8 mouse cellular contexts compared by ENCODE assay signal in genomic region chr13:72623926-72624846, GRCm38 (mm10). TPM values are rescaled to one million over a fixed set of nuclear protein-coding genes. Genes with fewer than 3 reads are reported as not detected.
DNase-seq lines count a peak whose midpoint lies in the region; ATAC-seq lines count a peak whose summit lies in the region.

No protein-coding gene starts in this region.

- no peaks in the 10 kb centered on the region; the same call in 1 of the 2 replicates for H3K4me1 ChIP-seq in heart, embryonic 16.5 days (ENCODE audit: control insufficient read depth, insufficient read depth, low read length)
- peaks cover 8% of the 10 kb centered on the region; the same call in 1 of the 2 replicates for H3K4me1 ChIP-seq in limb, embryonic 11.5 days (ENCODE audit: control insufficient read depth, insufficient read depth, low read length)
- peaks cover 27% of the 10 kb centered on the region for H3K4me1 ChIP-seq in midbrain, embryonic 15.5 days

- H3K9me3 ChIP-seq in heart, embryonic 16.5 days (replicated peaks; ENCODE audit: control insufficient read depth, low read length): no peaks in the 10 kb centered on the region
- H3K9me3 ChIP-seq in limb, embryonic 11.5 days (ENCODE audit: control insufficient read depth, low read length): no peaks in the 10 kb centered on the region
- H3K9me3 ChIP-seq in midbrain, embryonic 15.5 days: no peaks in the 10 kb centered on the region

- 2% methylated on average over 46 of the region's 46 CpGs for WGBS in heart, embryonic 16.5 days
- WGBS in limb, embryonic 11.5 days: under 1% methylated on average over 46 of the region's 46 CpGs
- WGBS in midbrain, embryonic 15.5 days: 3% methylated on average over 46 of the region's 46 CpGs

- H3K27ac ChIP-seq in heart, embryonic 16.5 days (ENCODE audit: low read length): no peak overlapping the region
- H3K27ac ChIP-seq in limb, embryonic 11.5 days (replicated peaks; ENCODE audit: low read depth, low read length): no peak overlapping the region
- peak overlapping the region; percentile 58 for H3K27ac ChIP-seq in midbrain, embryonic 15.5 days

- ATAC-seq in heart, embryonic 16.5 days (replicated peaks; ENCODE audit: extremely low read depth, insufficient read depth, low FRiP score): no peak
- no peak for ATAC-seq in limb, embryonic 11.5 days (ENCODE audit: insufficient number of reproducible peaks, low FRiP score, low TSS enrichment, low read depth)
- ATAC-seq in midbrain, embryonic 15.5 days (replicated peaks): no peak
- ATAC-seq in erythroid progenitor cell, adult 5-6 weeks (replicated peaks; ENCODE audit: low FRiP score, poor library complexity, severe bottlenecking): no peak

- H3K27me3 ChIP-seq in heart, embryonic 16.5 days (ENCODE audit: control insufficient read depth, insufficient read depth, low read length): peaks cover 78% of the 10 kb centered on the region
- peaks cover 80% of the 10 kb centered on the region for H3K27me3 ChIP-seq in limb, embryonic 11.5 days (ENCODE audit: control insufficient read depth, insufficient read depth, low read length)
- H3K27me3 ChIP-seq in midbrain, embryonic 15.5 days (replicated peaks): peaks cover 41% of the 10 kb centered on the region

- no peaks in the 10 kb centered on the region for H3K36me3 ChIP-seq in heart, embryonic 16.5 days (ENCODE audit: control insufficient read depth, insufficient read depth)
- H3K36me3 ChIP-seq in limb, embryonic 11.5 days (ENCODE audit: control insufficient read depth, insufficient read depth, low read length): no peaks in the 10 kb centered on the region
- H3K36me3 ChIP-seq in midbrain, embryonic 15.5 days (replicated peaks): no peaks in the 10 kb centered on the region

- peak; percentile 61 for DNase-seq in testis, postnatal 10 days (ENCODE audit: low spot score)
- no peak for DNase-seq in testis, postnatal 14 days (ENCODE audit: low spot score)
- peak; percentile 71 for DNase-seq in limb, embryonic 11.5 days (ENCODE audit: low spot score)
- no peak for DNase-seq in B cell, adult 2 months
- no peak for DNase-seq in natural killer cell, adult 2 months (ENCODE audit: low spot score in 2 of 2)

- peak overlapping the region; percentile 68 for H3K4me2 ChIP-seq in heart, embryonic 16.5 days (ENCODE audit: low read depth, low read length)
- peak overlapping the region; percentile 24; the same call in 1 of the 2 replicates for H3K4me2 ChIP-seq in limb, embryonic 11.5 days (ENCODE audit: low read depth, severe bottlenecking)
- H3K4me2 ChIP-seq in midbrain, embryonic 15.5 days: peak overlapping the region; percentile 69

- peak overlapping the region; percentile 47 for H3K9ac ChIP-seq in heart, embryonic 16.5 days (ENCODE audit: low read length)
- no peak overlapping the region for H3K9ac ChIP-seq in limb, embryonic 11.5 days (ENCODE audit: low read length)
- H3K9ac ChIP-seq in midbrain, embryonic 15.5 days: peak overlapping the region; percentile 32; the same call in 1 of the 2 replicates

- H3K4me3 ChIP-seq in heart, embryonic 16.5 days (ENCODE audit: low read length): peak overlapping the region; percentile 47
- 0 out of 2 replicates have a peak overlapping the region, but pooled peaks have one; percentile 6 for H3K4me3 ChIP-seq in limb, embryonic 11.5 days (ENCODE audit: low read depth, low read length)
- peak overlapping the region; percentile 29 for H3K4me3 ChIP-seq in midbrain, embryonic 15.5 days

RNA-seq across cellular contexts. Expression of gene Irx2, which starts 4.4 kb away (rescaled TPM):
- polyA plus RNA-seq in heart, embryonic 16.5 days (2015; fragmentation: Nextera tagmentation; extraction: Ambion mirVana): 5.9 and 8.6 TPM in 2 replicates
- 1.5 and 4.1 TPM in 2 replicates for polyA plus RNA-seq in limb, embryonic 11.5 days (2014; fragmentation: Nextera tagmentation; extraction: Ambion mirVana)
- 41.5 and 52.6 TPM in 2 replicates for polyA plus RNA-seq in midbrain, embryonic 15.5 days (2015; fragmentation: Nextera tagmentation; extraction: Ambion mirVana)
- not detected in 2 replicates for total RNA-seq in erythroid progenitor cell, adult 5-6 weeks (2015; ENCODE audit: low replicate concordance)
- total RNA-seq in erythroid progenitor cell, adult 5-6 weeks (2017; ENCODE audit: low replicate concordance): not detected in 2 replicates

Comparison
In these comparisons a context has a peak if more than half of its experiments do, and no peak if none do; other contexts are left out.
1. DNase-seq: peak in testis, postnatal 10 days (single experiment) and limb, embryonic 11.5 days (single experiment); none in testis, postnatal 14 days (single experiment), B cell, adult 2 months (0 of 2) and natural killer cell, adult 2 months (0 of 2).
2. Peak in every context shown above with its lines, with median percentiles within 50 percentile points of each other: H3K4me2 ChIP-seq and H3K4me3 ChIP-seq.